Mouse (Mus musculus): ENCODE measurements around the gene Maml2.

The Maml2 gene

DNA sequence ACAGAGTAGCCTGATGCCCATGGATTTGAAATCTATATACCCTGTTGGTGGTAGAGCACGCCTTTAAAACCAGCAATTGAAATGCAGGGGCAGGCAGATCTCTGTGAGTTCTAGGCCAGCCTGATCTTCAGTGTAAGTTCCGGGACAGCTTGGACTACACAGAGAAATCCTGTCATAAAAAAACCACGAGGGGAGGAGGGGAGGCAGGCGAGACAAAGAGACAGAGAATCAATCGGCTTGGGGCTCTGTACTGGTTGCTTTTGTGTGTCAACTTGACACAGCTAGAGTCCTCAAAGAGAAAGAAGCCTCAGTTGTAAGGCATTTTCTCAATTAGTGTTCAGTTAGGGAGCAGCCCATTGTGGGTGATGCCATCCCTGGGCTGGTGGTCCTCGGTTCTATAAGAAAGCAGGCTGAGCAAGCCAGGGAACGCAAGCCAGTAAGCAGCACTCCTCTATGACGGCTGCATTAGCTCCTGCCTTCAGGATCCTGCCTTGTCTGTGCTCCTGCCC lies 258.3 kb downstream of the Maml2 start:
- Histone ChIP-seq H3K36me3 (ENCODE audit: insufficient read depth, low read length) (no peaks in the 10 kb centered on the region), H3K4me3 (replicated peaks; ENCODE audit: low read length) (no peak overlapping the region), H3K27me3 (ENCODE audit: insufficient read depth, low read length) (no peaks in the 10 kb centered on the region; the same call in 1 of the 2 replicates), H3K4me1 (replicated peaks; ENCODE audit: low read depth, low read length) (0 out of 2 replicates have a peak, but pooled peaks cover 4% of the 10 kb centered on the region), H3K9me3 (ENCODE audit: low read length) (no peaks in the 10 kb centered on the region)
- TF ChIP-seq CTCF (conservative IDR thresholded peaks at IDR 0.05; ENCODE audit: low read length) (no peak), NANOG (IDR thresholded peaks at IDR 0.05; ENCODE audit: borderline replicate concordance, low read length) (no peak), POU5F1 (IDR thresholded peaks at IDR 0.05; ENCODE audit: borderline replicate concordance, low read length) (no peak)

GRCm38 (mm10) chr9:13556696-13557095 lies 258.9 kb downstream of the Maml2 start:
- TF ChIP-seq CTCF (conservative IDR thresholded peaks at IDR 0.05; ENCODE audit: low read length) = no peak
- TF ChIP-seq POU5F1 (IDR thresholded peaks at IDR 0.05; ENCODE audit: borderline replicate concordance, low read length) = no peak
- TF ChIP-seq NANOG (IDR thresholded peaks at IDR 0.05; ENCODE audit: borderline replicate concordance, low read length) = no peak
- H3K4me3 ChIP-seq (replicated peaks; ENCODE audit: low read length) = no peak overlapping the region
- 0 out of 2 replicates have a peak, but pooled peaks cover 4% of the 10 kb centered on the region for H3K4me1 ChIP-seq (replicated peaks; ENCODE audit: low read depth, low read length)
- no peaks in the 10 kb centered on the region for H3K9me3 ChIP-seq (ENCODE audit: low read length)
- no peaks in the 10 kb centered on the region; the same call in 1 of the 2 replicates for H3K27me3 ChIP-seq (ENCODE audit: insufficient read depth, low read length)
- no peaks in the 10 kb centered on the region for H3K36me3 ChIP-seq (ENCODE audit: insufficient read depth, low read length)

DNA sequence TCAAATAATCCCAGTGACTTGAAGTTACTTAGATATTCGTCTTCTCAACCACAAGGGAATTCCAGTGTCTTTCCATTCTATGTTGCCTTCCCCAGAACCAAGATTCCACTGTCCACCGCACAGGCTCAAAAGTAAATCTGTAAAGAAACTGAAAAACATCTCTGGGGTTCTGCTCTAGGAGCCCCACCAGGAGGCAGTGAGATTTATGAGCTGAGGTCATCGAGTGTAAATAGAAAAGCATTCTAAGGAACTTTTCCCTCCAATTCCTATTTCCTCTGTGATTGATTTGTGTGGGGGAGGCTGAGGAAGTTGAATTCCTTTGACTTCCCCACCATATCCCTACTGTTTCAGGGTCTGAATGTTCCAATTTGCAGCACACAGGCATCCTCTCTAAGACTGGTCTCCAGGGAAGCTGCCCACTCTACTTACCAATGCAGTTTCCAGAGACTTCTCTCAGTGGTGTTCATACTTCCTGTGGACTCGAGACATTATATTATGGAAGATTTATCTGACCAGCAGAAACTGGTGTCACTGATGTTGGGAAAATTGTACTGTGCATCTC lies 261.1 kb downstream of the Maml2 start:
- no peak for TF ChIP-seq POU5F1 (IDR thresholded peaks at IDR 0.05; ENCODE audit: borderline replicate concordance, low read length)
- TF ChIP-seq NANOG (IDR thresholded peaks at IDR 0.05; ENCODE audit: borderline replicate concordance, low read length) = no peak
- no peak for TF ChIP-seq CTCF (conservative IDR thresholded peaks at IDR 0.05; ENCODE audit: low read length)
- Histone ChIP-seq H3K4me1 (replicated peaks; ENCODE audit: low read depth, low read length) (0 out of 2 replicates have a peak, but pooled peaks cover 4% of the 10 kb centered on the region), H3K27me3 (ENCODE audit: insufficient read depth, low read length) (no peaks in the 10 kb centered on the region), H3K9me3 (ENCODE audit: low read length) (no peaks in the 10 kb centered on the region), H3K36me3 (ENCODE audit: insufficient read depth, low read length) (no peaks in the 10 kb centered on the region), H3K4me3 (replicated peaks; ENCODE audit: low read length) (no peak overlapping the region)

GRCm38 (mm10) chr9:13560651-13561050 lies 262.9 kb downstream of the Maml2 start:
- Histone ChIP-seq H3K4me3 (replicated peaks; ENCODE audit: low read length) (no peak overlapping the region), H3K9me3 (ENCODE audit: low read length) (no peaks in the 10 kb centered on the region), H3K36me3 (ENCODE audit: insufficient read depth, low read length) (no peaks in the 10 kb centered on the region), H3K4me1 (replicated peaks; ENCODE audit: low read depth, low read length) (peaks cover 10% of the 10 kb centered on the region), H3K27me3 (ENCODE audit: insufficient read depth, low read length) (no peaks in the 10 kb centered on the region)
- no peak for TF ChIP-seq NANOG (IDR thresholded peaks at IDR 0.05; ENCODE audit: borderline replicate concordance, low read length)
- no peak for TF ChIP-seq POU5F1 (IDR thresholded peaks at IDR 0.05; ENCODE audit: borderline replicate concordance, low read length)
- no peak for TF ChIP-seq CTCF (conservative IDR thresholded peaks at IDR 0.05; ENCODE audit: low read length)

- no peak overlapping the region for H3K4me3 ChIP-seq (replicated peaks; ENCODE audit: low read length)
- no peaks in the 10 kb centered on the region for H3K9me3 ChIP-seq (ENCODE audit: low read length)
- no peaks in the 10 kb centered on the region for H3K27me3 ChIP-seq (ENCODE audit: insufficient read depth, low read length)
- no peaks in the 10 kb centered on the region for H3K36me3 ChIP-seq (ENCODE audit: insufficient read depth, low read length)
- H3K4me1 ChIP-seq (replicated peaks; ENCODE audit: low read depth, low read length) = peaks cover 11% of the 10 kb centered on the region
- no peak for TF ChIP-seq POU5F1 (IDR thresholded peaks at IDR 0.05; ENCODE audit: borderline replicate concordance, low read length)
- no peak for TF ChIP-seq NANOG (IDR thresholded peaks at IDR 0.05; ENCODE audit: borderline replicate concordance, low read length)
- TF ChIP-seq CTCF (conservative IDR thresholded peaks at IDR 0.05; ENCODE audit: low read length) = no peak
Observed at GRCm38 (mm10) chr9:13561335-13561734, 263.6 kb downstream of the Maml2 start.

DNA sequence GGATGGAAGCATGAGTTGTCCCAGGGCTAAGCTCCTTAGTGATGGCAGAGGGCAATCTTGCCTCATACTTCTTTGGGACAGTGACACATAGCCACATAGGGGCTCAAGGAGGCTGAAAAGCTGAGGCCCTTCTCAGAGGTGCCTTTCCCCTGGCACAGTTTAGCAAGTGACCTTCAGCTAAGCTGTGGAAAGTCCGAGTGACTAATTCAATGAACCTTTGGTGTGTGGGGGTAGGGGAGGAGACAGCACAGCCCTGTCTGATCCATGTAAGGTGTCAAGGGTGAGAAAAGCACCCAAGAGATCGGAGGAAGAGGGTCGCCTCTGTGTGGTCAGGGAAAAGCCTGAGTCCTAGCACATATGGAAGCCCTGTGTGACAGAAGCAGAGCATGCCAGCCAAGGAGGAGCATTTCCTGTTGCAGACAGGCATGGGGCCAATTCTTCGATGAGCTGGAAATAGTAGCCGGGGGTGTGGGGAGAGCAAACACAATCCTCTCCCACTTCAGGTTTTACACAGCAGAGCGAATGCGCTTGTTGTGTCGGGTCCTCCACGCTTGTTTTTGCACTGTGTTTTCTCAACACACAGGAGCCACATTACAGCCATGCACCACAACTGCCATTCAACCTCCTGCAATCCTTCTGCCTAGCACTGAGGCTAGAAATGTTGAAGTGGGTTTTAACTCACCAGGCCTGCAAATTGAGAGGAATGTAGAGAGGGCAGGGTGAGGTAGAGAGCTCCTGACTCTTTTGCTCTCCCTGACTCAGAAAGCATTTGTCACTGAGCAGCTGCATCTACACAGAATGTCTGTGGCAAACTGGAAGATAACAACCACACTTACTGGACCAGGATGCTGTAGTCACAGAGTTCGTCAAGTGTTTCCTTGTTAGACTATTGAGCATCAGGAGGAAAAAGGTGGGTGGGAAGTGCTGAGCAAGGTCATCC lies 266.0 kb downstream of the Maml2 start:
- TF ChIP-seq POU5F1 (IDR thresholded peaks at IDR 0.05; ENCODE audit: borderline replicate concordance, low read length) (no peak), NANOG (IDR thresholded peaks at IDR 0.05; ENCODE audit: borderline replicate concordance, low read length) (no peak), CTCF (conservative IDR thresholded peaks at IDR 0.05; ENCODE audit: low read length) (no peak)
- peaks cover 11% of the 10 kb centered on the region for H3K4me1 ChIP-seq (replicated peaks; ENCODE audit: low read depth, low read length)

GRCm38 (mm10) chr9:13565343-13566019 lies 267.7 kb downstream of the Maml2 start:
- H3K27me3 ChIP-seq (ENCODE audit: insufficient read depth, low read length) = no peaks in the 10 kb centered on the region
- H3K4me1 ChIP-seq (replicated peaks; ENCODE audit: low read depth, low read length) = peaks cover 11% of the 10 kb centered on the region
- H3K9me3 ChIP-seq (ENCODE audit: low read length) = no peaks in the 10 kb centered on the region
- TF ChIP-seq CTCF (conservative IDR thresholded peaks at IDR 0.05; ENCODE audit: low read length) (no peak), POU5F1 (IDR thresholded peaks at IDR 0.05; ENCODE audit: borderline replicate concordance, low read length) (no peak), NANOG (IDR thresholded peaks at IDR 0.05; ENCODE audit: borderline replicate concordance, low read length) (no peak)
- no peaks in the 10 kb centered on the region for H3K36me3 ChIP-seq (ENCODE audit: insufficient read depth, low read length)
- H3K4me3 ChIP-seq (replicated peaks; ENCODE audit: low read length) = no peak overlapping the region

More for the DNA sequence above, 266.0 kb downstream of the Maml2 start:
- Histone ChIP-seq H3K9me3 (ENCODE audit: low read length) (no peaks in the 10 kb centered on the region), H3K36me3 (ENCODE audit: insufficient read depth, low read length) (no peaks in the 10 kb centered on the region), H3K27me3 (ENCODE audit: insufficient read depth, low read length) (no peaks in the 10 kb centered on the region), H3K4me3 (replicated peaks; ENCODE audit: low read length) (no peak overlapping the region)

All from E14TG2a.4 (cell line).